Mouse (Mus musculus): ENCODE data around the gene Gnai3.

Gnai3 gene

DNA sequence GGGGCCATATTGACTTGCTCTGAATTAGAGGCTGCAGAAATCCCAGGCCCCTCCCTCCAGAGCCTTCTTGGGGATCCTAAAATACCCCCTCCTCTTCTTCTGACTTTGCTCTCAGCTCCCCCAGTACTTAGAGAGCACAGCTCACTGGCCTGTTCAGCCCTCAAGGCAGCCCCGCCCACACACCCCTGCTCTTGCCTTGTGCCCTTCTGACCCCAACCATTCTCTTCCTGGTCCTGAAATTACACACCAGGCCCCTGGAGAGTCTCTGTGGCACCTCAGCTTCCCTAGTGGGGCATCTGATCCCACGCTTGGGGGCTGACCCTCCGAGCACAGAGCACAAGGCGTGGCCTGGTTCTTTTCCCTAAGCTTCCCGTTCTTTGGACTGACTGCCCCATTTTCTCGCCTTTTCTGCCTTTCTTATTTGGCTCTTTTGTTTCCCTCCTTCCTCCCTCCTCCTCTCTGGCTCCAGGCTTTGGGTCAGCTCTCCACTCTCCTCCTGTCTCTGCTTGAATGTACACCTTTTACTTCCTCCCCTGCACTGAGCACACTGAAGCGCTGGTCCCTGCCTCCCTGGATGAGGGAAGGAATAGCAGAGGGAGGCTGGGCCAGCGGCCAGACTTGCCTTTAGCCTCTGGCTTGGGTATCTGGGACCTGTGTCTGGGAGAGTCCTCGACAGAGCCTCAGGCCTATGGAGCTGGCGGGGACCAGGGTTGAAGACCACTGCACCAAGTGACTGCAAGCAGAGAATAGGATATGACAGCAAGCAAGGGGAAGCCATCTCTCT, 19.8 kb upstream of the Gnai3 start:
- in situ Hi-C loops (cut with MboI; ENCODE audit: low pct_unique_long_range_greater_than_20kb in 1 of 2, low sequenced_read_pairs in 2 of 2, unreplicated experiment in 1 of 2), result loop anchor here (10.0 kb wide), 2 partner anchors 69 to 219 kb away; partner anchors contain the start of gene Psrc1 (in 2 of the 2)

DNA sequence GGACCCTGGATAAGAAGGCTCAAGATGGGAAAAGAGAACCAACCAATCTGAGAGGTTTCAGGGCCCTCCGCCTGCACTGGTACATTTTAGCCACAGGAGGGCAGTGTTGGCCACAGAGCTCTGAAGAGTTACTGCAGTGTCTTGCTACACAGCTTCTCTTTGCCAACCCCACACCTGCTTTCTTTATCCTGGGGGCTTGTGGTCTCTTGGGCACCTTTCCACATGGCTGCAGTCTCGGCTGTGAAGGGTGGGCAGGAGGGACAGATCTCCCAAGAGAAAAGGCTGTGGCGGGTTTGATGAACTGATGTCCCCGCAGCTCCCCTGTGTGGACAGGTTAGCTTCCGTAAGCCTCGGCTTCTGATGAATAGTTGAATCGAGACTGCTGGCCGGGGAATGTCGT, 18.9 kb upstream of the Gnai3 start:
- in situ Hi-C loops (cut with MboI; ENCODE audit: low pct_unique_long_range_greater_than_20kb in 1 of 2, low sequenced_read_pairs in 2 of 2, unreplicated experiment in 1 of 2), result loop anchor here (10.0 kb wide), 2 partner anchors 70 to 220 kb away; partner anchors contain the start of gene Psrc1 (in 2 of the 2)

DNA sequence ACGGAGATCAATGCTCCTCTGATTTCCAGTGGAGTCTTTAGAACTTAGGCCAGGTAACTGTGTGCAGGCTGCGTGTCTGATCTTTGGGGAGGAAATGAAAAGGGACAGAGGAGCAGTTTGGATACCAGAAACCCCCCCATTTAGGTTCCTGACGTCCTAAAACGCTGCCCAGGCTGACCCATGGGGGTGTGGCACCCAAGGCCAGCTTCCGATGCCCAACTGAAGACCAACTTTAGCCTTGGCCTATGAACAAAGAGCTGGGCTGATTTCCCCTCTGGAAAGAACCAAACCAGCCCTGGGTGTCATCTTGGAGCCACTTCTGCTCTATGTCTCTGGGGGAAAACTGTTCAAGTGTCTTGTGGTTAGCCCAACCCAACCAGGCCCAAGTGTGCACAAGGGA, 18.1 kb upstream of the Gnai3 start:
- in situ Hi-C loops (cut with MboI; ENCODE audit: low pct_unique_long_range_greater_than_20kb in 1 of 2, low sequenced_read_pairs in 2 of 2, unreplicated experiment in 1 of 2), result loop anchor here (10.0 kb wide), 2 partner anchors 71 to 221 kb away; partner anchors contain the start of gene Psrc1 (in 2 of the 2)

DNA sequence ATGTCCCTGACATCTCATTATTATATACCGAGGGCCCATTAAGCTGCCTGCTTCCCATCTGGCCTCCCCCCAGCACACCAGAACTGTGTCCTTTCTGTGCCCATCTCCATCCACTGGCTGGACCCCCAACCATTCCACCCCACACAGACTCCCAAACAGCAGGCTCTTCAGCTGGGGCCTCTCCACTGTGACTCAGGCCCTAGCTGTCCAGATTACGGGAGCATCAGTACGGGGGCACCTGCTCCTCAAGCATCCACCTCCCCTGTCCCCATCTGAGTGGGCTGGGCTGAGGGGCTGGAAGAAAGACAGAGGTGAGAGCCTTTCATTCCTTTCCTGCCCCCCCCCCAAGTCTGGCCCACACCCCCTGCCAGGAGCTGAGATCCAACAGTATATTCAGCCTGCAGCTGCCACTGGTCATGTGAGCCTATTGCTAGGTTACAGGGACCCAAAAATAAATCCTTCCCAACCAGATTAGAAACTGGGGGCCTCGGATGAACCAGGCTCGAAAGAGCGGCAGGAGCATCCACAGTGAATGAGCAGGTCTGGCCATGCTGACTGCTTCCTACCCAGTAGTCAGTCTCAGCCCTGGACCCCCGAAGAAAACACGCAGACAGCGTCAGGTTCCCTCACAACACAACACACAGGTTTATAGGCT, 12.6 kb upstream of the Gnai3 start:
- in situ Hi-C loops (cut with MboI; ENCODE audit: low pct_unique_long_range_greater_than_20kb in 1 of 2, low sequenced_read_pairs in 2 of 2, unreplicated experiment in 1 of 2), result no loop called here

DNA sequence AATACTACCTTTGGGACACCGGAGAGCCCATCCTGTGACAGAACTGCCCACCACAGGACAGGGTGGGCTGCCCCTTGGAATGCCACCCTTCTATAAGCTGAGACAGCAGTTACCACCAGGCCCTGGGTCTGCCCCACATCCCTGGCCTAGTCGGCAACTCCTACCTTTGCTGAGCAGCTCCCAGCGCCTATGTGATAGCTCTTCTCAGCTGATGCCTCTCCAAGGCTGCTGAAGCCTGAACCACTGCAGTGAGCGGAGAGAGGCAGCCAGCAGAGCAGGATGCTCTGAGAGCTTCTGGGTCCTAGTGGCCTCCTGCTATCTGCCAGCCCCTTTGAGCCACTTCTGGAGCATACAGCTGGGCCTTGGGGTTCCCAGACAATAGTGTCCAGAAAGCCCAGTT, 8.7 kb upstream of the Gnai3 start, which contains the start of gene Gpr61:
Gpr61 (minus strand) TSS at position 227 of the 400 bp plus-strand sequence.
- in situ Hi-C loops (cut with MboI; ENCODE audit: low pct_unique_long_range_greater_than_20kb in 1 of 2, low sequenced_read_pairs in 2 of 2, unreplicated experiment in 1 of 2), result no loop called here

DNA sequence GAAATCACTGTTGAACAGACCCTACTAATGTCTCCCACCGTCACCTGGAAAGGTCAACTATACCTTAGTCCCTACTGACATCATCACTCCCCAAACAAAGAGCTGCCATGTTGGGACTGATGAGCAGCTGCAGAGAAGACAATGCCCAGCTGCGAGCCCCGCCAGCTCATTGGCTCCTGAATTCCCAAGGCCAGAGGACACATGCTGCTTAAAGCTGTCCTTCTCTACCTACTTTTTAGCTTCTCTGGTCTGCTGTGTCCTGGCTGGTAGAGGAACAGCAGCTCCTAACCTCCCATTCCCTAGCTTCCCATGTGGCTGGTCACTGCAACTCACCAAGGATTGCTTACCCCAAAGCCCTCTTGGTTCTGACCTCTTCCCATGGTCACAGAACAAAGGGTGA, 6.3 kb upstream of the Gnai3 start:
- in situ Hi-C loops (cut with MboI; ENCODE audit: low pct_unique_long_range_greater_than_20kb in 1 of 2, low sequenced_read_pairs in 2 of 2, unreplicated experiment in 1 of 2), result no loop called here

DNA sequence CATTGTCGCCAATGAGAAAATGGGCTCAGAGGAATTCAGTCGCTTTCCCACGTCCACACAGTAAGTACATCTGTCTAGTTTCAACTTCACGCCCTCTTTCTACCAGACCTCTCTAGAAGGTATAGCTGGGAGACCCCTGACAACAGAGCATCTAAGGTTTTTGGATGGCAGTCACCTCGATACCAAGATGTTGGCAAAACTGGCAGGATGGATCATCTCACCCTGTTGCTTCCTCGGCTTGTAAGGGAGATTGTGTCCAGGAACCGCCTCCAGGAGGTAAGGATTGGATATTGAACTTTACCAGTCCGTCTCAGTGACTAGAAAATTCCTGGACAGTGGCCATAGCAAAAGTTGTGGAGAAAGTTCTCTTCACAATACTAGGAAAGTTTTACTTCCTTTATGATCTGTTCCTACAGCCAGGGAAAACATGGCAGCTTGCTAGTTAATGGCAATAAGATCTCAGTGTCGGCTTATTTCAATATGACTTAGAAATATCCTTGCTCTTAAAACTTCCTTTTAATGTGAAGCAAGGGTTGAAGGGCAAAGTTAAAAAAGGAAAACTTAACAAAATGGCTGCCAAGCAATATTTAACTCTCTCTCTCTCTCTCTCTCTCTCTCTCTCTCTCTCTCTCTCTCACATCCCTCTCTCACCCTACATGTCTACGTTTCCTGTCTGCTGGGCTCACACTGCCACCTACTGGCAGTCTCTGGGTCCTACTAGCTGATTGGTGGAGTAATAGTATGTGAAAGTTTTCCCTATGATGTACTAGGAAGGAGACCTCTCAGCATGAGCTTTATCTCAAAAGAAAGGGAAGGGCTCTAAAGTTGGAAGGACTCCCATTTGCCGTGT, 1.7 kb upstream of the Gnai3 start:
- in situ Hi-C loops (cut with MboI; ENCODE audit: low pct_unique_long_range_greater_than_20kb in 1 of 2, low sequenced_read_pairs in 2 of 2, unreplicated experiment in 1 of 2), result loop anchor here in 1 of 2 experiments (5.0 kb wide), 1 partner anchor 65 kb away; no protein-coding TSS in a partner anchor

DNA sequence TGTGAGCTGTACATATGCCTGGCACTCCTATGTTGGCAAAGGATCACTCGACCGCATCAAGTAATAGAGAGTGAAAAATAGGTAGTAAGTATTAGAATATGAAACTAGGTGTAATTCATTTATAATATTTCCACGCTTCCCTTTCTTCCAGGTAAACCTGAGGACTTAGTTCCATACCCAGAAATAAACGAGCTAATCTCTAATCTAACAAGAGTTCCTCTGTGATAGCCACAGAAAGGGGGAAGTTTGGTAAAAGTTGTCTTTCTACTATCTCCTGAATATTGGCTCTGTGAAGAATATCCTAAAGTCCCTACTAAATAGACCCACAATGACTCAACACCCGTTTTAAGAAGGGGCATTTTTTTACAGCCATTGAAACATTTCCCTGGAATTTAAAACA, 725 bp upstream of the Gnai3 start:
- in situ Hi-C loops (cut with MboI; ENCODE audit: low pct_unique_long_range_greater_than_20kb in 1 of 2, low sequenced_read_pairs in 2 of 2, unreplicated experiment in 1 of 2), result loop anchor here in 1 of 2 experiments (5.0 kb wide), 1 partner anchor 64 kb away; no protein-coding TSS in a partner anchor

DNA sequence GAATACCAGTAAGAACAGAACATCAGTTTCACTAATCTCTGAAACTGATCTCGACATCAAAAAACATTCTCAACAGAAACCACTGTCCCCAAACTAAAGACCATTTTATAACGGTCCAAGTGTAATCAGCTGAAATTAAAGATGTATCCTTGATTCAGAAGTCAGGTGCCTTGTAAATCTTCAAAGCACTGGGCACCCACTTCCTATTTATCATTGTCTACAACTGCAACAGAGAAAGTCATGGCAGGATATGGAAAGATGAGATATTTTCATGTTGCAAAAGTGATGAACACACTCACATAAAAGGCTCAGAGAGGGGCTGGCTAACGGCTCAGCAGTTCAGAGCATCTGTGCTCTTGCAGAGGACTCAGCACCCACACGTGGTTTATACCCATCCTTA, 5.2 kb downstream of the Gnai3 start:
- in situ Hi-C loops (cut with MboI; ENCODE audit: low pct_unique_long_range_greater_than_20kb in 1 of 2, low sequenced_read_pairs in 2 of 2, unreplicated experiment in 1 of 2), result no loop called here

DNA sequence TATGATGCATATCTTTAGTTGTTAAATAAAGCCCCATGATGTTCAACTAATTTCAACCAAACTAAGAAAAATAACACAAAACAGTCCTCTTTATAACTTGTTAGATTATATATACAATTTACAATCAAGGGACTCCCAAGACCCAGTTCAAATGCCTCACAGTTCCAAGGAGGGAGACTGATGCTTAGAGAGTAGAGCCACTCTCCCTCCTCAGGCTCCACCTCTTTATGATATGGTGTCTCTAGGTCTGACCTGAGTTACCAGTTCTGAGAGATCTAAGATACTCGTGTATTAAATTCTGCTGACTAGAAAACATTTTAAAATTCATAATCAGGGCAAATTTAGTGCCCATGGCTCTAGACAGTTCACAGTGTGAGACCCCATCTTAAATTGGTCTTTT, 6.8 kb downstream of the Gnai3 start:
- in situ Hi-C loops (cut with MboI; ENCODE audit: low pct_unique_long_range_greater_than_20kb in 1 of 2, low sequenced_read_pairs in 2 of 2, unreplicated experiment in 1 of 2), result no loop called here

DNA sequence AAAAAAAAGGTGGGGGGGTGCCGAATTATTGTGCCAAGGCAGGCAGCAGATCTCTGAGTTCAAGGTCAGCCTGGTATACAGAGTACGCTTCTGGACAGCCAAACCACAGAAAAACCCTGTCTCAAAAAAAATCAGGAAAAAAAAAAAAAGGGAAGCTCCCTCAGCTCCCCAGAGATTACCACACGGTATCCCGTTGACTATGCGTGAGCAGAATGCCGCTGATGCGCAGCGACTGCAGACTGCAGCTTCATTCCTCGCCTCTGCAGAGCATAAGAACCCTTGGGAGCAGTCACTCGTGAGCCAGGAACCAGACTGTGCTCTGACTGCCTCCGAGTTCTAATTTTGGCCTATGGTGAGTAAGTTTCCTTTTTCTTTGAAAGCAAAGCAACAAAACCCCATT, 11.2 kb downstream of the Gnai3 start:
- in situ Hi-C loops (cut with MboI; ENCODE audit: low pct_unique_long_range_greater_than_20kb in 1 of 2, low sequenced_read_pairs in 2 of 2, unreplicated experiment in 1 of 2), result no loop called here

DNA sequence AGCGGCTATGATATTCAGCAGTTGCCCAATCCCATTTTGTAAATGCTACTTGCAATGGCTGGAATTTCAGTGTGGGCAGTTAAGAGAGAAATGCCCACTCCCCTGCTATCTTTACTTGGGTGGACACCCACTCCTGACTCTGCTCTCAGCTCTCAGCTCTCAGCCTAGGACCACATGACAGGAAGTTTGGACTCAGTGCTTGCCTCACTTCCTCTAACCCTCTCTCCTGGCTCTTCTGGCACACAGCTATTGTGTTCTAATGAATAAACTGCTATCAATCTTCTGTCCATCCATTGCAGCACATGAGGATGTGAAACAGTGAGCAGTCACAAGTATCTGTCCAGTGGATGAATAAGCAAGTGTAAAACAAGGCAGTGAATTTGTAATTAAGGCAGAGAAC, 13.5 kb downstream of the Gnai3 start:
- in situ Hi-C loops (cut with MboI; ENCODE audit: low pct_unique_long_range_greater_than_20kb in 1 of 2, low sequenced_read_pairs in 2 of 2, unreplicated experiment in 1 of 2), result no loop called here

DNA sequence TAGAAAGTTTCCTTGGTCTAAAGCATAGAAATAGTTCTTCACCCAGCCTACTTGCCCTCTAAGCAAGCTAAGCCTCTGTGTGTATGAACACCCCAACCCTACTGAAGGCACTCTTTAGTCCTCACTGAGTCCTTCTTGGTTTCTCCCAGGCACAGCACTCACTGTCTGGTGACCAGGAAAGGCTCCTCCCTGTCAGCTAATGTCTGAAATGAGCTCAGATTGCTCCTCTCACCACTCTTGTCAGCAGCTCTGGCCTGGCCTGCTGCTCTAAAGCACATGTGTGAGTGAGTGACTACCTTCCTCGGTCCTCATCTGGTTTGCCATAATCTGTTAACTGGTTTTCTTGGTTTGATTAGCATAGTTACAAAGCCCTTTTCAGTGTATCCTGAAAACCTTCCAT, 14.1 kb downstream of the Gnai3 start:
- in situ Hi-C loops (cut with MboI; ENCODE audit: low pct_unique_long_range_greater_than_20kb in 1 of 2, low sequenced_read_pairs in 2 of 2, unreplicated experiment in 1 of 2), result no loop called here

DNA sequence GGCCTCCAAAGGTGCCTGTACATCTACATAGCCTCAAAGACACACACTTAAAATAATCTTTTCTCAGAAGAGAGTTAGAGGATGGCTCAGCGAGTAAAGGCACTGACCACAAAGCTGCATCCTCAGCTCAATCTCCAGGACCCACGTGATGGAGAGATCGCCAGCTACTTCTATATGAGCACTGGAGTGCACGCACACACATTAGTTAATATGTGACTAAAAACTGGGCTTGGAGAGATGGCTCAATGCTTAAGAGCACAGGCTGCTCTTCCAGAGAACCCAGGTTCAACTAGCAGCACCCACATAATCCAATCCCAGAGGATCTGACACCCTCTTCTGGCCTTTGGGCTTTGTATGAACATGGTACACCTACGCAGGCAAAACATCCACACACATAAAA, 14.7 kb downstream of the Gnai3 start:
- in situ Hi-C loops (cut with MboI; ENCODE audit: low pct_unique_long_range_greater_than_20kb in 1 of 2, low sequenced_read_pairs in 2 of 2, unreplicated experiment in 1 of 2), result no loop called here

DNA sequence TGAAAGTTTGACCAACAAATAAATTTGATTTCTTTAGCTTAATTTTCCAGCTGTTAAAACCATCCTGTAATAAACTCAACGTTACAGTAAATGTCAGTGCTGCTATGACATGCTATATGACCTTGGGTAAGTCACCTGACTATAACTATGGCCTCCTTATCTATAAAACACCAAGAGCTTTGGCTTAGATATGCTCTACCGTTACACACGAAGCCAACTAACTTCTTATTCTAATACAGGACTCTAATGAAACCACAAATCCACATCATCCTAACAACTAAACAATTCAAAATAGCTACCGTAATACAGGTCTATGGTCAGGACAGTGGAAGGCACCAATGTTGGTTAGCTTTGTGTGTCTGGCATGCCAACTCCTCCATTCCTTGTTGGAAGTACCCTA, 16.1 kb downstream of the Gnai3 start:
- in situ Hi-C loops (cut with MboI; ENCODE audit: low pct_unique_long_range_greater_than_20kb in 1 of 2, low sequenced_read_pairs in 2 of 2, unreplicated experiment in 1 of 2), result no loop called here

DNA sequence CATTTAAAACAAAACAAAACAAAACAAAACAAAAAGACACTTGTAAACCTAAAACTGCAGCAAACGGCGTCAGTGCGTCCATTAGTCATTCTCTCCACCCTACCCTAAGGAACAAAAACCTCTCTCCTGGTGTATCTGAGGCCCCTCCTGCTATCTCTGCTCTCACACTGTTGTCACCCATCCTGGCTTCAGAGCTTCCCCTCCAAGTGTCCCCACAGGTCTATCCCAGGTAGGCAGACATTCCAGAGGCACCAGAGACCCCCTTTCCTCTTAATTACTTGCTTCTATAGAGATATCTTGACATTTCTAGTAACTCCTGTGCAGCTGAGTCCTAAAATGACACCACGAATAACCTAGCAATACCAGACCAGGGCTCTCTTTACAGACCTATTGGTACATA, 16.6 kb downstream of the Gnai3 start:
- in situ Hi-C loops (cut with MboI; ENCODE audit: low pct_unique_long_range_greater_than_20kb in 1 of 2, low sequenced_read_pairs in 2 of 2, unreplicated experiment in 1 of 2), result no loop called here

DNA sequence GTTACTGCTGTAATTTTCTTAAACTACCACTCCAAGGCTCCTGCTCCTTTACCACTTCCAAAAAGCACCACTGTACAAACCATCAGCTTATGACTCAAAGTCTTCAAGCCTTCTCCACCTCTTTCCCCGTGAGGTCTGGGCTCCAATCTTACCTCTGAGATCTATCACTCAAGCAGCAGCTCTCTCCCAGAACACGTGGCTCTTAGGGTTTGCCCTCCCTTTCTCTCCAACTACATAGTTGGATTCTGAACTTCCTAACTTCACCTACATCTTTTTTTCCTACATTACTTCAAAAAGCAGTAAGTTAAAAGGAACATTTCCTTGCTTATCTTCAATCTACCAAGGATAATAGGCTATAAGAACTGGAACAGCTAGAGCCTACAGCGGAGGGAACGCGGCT, 17.4 kb downstream of the Gnai3 start:
- in situ Hi-C loops (cut with MboI; ENCODE audit: low pct_unique_long_range_greater_than_20kb in 1 of 2, low sequenced_read_pairs in 2 of 2, unreplicated experiment in 1 of 2), result no loop called here

DNA sequence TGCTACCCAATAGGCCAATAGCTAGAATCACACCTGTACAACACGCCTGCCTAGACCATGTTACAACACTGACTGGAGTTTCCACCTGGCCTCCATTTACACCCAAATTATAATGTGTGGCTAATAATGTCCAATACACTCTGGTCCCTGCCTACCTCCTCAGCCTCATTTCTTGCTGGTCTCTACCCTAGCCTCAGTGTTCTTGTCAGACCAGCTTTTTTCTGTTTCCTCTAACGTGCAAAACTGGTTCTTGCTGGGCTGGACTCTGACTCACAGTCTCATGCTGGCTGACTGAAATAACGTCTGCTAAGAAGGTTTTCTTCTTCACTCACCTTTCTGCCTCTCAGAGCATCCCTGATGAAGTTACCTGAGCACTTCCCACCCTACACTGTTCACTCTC, 19.6 kb downstream of the Gnai3 start:
- in situ Hi-C loops (cut with MboI; ENCODE audit: low pct_unique_long_range_greater_than_20kb in 1 of 2, low sequenced_read_pairs in 2 of 2, unreplicated experiment in 1 of 2), result no loop called here

DNA sequence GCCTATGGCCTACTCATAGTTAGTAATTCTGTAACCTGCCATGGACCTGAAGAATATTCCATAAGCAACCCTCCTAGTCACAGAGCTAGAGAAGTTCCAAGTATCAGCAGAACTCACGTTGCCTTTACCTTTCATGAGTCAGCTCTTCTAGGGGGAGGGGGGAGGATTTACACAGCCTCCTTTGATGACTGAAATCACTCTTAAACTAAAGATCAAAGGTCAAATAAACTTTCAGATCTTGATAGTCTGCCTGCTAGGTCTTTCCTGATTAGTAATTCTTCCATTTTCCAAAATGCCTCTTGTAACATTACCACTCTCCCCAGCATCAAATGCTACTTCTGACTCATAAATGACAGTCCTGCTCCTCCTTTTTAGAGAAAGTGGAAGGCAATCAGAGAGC, 21.8 kb downstream of the Gnai3 start:
- in situ Hi-C loops (cut with MboI; ENCODE audit: low pct_unique_long_range_greater_than_20kb in 1 of 2, low sequenced_read_pairs in 2 of 2, unreplicated experiment in 1 of 2), result no loop called here
